Mouse (Mus musculus) C2C12 (cell line): ENCODE results near the gene Ankrd27. TPM values are rescaled to one million over a fixed set of nuclear protein-coding genes. Genes with fewer than 3 reads are reported as not detected.

Experiments
- H3K27me3 ChIP-seq: one replicate; pipeline ENCODE4 v1.6.1; 2011; ENCODE audit not compliant: control insufficient read depth, insufficient read depth, insufficient read length
- H3K36me3 ChIP-seq: one replicate; pipeline ENCODE4 v1.6.1; 2011; ENCODE audit not compliant: control insufficient read depth, insufficient read depth
- H3K4me3 ChIP-seq: one replicate; pipeline ENCODE4 v1.5.1; 2011; ENCODE audit warnings: mild to moderate bottlenecking, control low read depth; ENCODE audit not compliant: poor library complexity, insufficient read depth, severe bottlenecking
- H3K79me2 ChIP-seq: one replicate; pipeline ENCODE4 v1.6.1; 2011; ENCODE audit not compliant: control insufficient read depth, insufficient read depth
- H3K79me3 ChIP-seq: one replicate; pipeline ENCODE4 v1.6.1; 2011; ENCODE audit warnings: low read depth, control low read depth
- H3ac ChIP-seq: one replicate; pipeline ENCODE3; 2011; ENCODE audit warnings: low read depth; ENCODE audit not compliant: control insufficient read depth, insufficient read length
- CEBPB ChIP-seq: IDR thresholded peaks from one replicate; pipeline ENCODE4 v1.6.1; 2011; ENCODE audit warnings: low read depth, mild to moderate bottlenecking, control low read depth, moderate library complexity
- CTCF ChIP-seq: IDR thresholded peaks from one replicate; pipeline ENCODE4 v1.5.1; 2011; ENCODE audit not compliant: control insufficient read depth, insufficient read depth, insufficient read length
- FOSL1 ChIP-seq: IDR thresholded peaks from one replicate; pipeline ENCODE4 v1.8.0; 2011; ENCODE audit warnings: mild to moderate bottlenecking, low read length; ENCODE audit not compliant: poor library complexity, insufficient read depth, severe bottlenecking
- MAX ChIP-seq: IDR thresholded peaks from one replicate; pipeline ENCODE4 v1.6.1; 2011; ENCODE audit warnings: mild to moderate bottlenecking, control low read depth
- MYOD1 ChIP-seq: IDR thresholded peaks from one replicate; pipeline ENCODE4 v1.6.1; 2011; ENCODE audit warnings: low read depth; ENCODE audit not compliant: control insufficient read depth, insufficient read length
- MYOG ChIP-seq: IDR thresholded peaks from one replicate; pipeline ENCODE4 v1.6.1; 2011; ENCODE audit not compliant: control insufficient read depth, insufficient read length; ENCODE audit errors: extremely low read depth
- USF1 ChIP-seq: IDR thresholded peaks from one replicate; pipeline ENCODE4 v1.6.1; 2011; ENCODE audit warnings: low read depth, mild to moderate bottlenecking, control low read depth, moderate library complexity
- polyA plus RNA-seq: library from polyadenylated mRNA; unstranded; fragments of >200 nt; fragmentation: generic; extraction: Trizol; gene quantifications from one replicate; pipeline ENCODE4 v1.2.1, GENCODE M21; 2012; ENCODE audit warnings: missing spikeins

The Ankrd27 gene
- polyA plus RNA-seq, 1 experiment, result 19.5 TPM

DNA sequence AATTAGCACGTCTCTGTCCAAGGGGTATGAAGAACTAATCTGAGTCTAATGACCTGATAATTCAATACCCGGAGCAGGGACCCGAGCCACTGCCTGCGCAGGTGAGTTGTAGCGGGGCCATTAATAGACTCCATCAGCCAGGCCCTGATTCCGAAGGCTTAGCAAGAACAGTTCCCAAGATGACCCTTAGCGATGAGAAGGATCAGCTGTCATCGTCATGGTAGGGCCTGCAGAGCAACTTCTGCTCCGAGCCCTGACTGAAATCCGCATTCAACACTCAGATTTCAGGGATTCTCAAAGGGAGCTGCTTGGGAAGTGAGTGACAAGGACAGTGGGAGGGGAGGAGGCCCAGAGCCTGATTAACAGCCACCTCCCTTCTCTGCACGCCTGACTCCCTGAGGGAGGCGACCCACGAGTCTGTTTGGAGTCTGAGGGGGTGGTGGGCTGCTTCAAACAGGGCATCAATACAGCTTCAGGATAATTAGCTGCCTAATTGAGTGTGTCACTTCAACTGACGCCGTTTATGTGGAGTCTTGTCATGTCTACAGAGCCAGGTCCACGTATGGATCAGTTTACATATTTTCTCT, 77.8 kb downstream of the Ankrd27 start:
- Histone ChIP-seq H3K36me3 (no peaks in the 10 kb centered on the region), H3K27me3 (peaks cover 3% of the 10 kb centered on the region), H3K4me3 (no peak overlapping the region), H3K79me3 (no peaks in the 10 kb centered on the region), H3K79me2 (no peaks in the 10 kb centered on the region), H3ac (no peak overlapping the region)
- TF ChIP-seq MAX, result no peak
- no peak for TF ChIP-seq CEBPB
- TF ChIP-seq FOSL1, result no peak
- no peak for TF ChIP-seq MYOG
- TF ChIP-seq MYOD1, result no peak
- TF ChIP-seq CTCF, result no peak
- no peak for TF ChIP-seq USF1

DNA sequence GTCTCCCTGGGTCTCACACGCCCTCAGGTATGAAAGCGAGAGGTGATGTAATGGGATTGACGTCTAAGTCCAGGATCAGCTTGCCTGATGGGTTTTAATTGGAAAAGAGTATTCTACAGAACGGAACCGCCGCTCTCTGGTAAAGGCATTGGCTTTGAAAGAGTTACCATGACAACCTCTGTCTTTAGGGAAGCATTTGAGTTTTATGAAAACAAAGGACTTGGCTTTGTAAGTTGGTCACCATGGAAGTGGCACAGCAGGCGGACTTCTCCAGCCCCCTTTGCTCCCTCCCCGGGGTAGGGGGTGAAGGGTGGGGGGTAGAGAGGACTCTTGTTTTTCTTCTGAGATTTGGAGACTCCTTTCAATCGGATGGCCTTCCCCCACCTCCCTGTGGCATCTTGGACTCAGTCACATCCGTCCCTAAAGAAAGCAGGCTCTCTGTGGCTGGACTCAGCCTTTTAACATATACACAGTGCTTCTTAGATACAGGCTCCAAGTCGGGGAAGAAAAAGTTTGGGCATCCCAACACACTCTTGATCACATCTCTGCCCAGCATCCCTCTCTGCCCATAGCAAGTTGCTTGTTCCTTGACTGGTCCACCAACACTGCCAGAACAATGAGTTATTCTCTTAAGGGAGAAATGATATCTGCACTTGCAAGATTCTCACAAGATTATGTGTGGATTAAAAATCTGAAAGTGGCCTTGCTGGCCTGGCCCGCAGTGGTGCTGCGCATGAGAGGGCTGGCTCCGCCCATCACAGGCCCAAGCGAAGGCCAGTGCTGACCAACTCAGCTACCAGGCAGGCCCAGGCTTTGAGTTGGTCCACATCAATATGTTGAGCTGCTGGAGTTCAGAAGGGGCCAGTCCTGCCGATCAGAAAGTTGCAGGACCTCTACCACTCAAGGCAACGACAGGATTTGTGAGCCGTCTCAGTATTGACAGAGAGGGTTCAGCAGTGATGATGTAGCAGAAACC, 82.3 kb downstream of the Ankrd27 start:
- Histone ChIP-seq H3ac (no peak overlapping the region), H3K27me3 (peaks cover 3% of the 10 kb centered on the region), H3K79me3 (no peaks in the 10 kb centered on the region), H3K4me3 (no peak overlapping the region), H3K36me3 (no peaks in the 10 kb centered on the region), H3K79me2 (no peaks in the 10 kb centered on the region)
- TF ChIP-seq MAX (no peak), MYOG (no peak), USF1 (no peak), CTCF (no peak), FOSL1 (no peak), MYOD1 (no peak), CEBPB (no peak)

DNA sequence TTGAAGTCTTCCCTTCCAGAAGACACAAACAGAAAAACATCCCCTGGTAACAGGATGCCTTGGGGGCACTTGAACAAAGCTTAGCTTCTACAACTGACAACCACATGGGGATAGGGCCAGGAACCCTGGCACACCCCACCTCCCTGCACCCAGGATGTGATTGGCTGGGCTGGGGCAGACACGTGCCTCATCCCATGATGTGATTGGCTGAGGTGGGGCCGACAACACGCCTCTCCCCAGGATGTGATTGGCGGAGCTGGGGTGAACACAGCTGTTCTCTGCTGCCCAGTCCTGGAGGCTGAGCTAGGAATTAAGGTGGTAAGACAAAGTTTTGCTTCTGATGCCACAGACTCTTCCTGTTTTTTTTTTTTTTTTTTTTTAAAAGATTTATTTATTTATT, 92.9 kb downstream of the Ankrd27 start:
- Histone ChIP-seq H3K36me3 (no peaks in the 10 kb centered on the region), H3ac (no peak overlapping the region), H3K79me2 (no peaks in the 10 kb centered on the region), H3K27me3 (peaks cover 2% of the 10 kb centered on the region), H3K79me3 (no peaks in the 10 kb centered on the region), H3K4me3 (no peak overlapping the region)
- TF ChIP-seq FOSL1, result no peak
- TF ChIP-seq MYOD1, result no peak
- no peak for TF ChIP-seq USF1
- no peak for TF ChIP-seq MAX
- TF ChIP-seq CTCF, result no peak
- TF ChIP-seq MYOG, result no peak
- TF ChIP-seq CEBPB, result no peak

DNA sequence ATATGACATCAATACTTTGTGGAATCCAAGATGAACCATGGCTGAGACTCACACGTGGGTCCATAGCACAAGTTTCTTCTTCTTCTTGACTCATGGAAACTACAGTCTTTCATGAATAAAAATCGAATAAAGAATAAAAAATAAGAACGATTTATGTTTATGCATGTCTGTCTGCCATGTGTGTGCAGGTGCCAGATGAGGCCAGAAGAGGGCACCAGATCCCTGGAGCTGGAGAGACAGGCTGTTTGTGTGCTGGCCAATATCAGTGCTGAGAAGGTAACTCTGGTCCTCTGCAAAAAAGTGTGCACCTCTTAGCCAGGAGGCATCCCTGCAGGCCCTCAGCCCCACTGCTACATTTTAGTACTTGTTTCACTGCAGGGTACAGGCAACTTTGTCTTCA, 95.5 kb downstream of the Ankrd27 start:
- no peak overlapping the region for H3ac ChIP-seq
- no peak overlapping the region for H3K4me3 ChIP-seq
- no peaks in the 10 kb centered on the region for H3K79me2 ChIP-seq
- no peaks in the 10 kb centered on the region for H3K36me3 ChIP-seq
- no peaks in the 10 kb centered on the region for H3K27me3 ChIP-seq
- no peak for TF ChIP-seq CEBPB
- TF ChIP-seq USF1, result no peak
- no peak for TF ChIP-seq MAX
- TF ChIP-seq MYOG, result no peak
- no peaks in the 10 kb centered on the region for H3K79me3 ChIP-seq

DNA sequence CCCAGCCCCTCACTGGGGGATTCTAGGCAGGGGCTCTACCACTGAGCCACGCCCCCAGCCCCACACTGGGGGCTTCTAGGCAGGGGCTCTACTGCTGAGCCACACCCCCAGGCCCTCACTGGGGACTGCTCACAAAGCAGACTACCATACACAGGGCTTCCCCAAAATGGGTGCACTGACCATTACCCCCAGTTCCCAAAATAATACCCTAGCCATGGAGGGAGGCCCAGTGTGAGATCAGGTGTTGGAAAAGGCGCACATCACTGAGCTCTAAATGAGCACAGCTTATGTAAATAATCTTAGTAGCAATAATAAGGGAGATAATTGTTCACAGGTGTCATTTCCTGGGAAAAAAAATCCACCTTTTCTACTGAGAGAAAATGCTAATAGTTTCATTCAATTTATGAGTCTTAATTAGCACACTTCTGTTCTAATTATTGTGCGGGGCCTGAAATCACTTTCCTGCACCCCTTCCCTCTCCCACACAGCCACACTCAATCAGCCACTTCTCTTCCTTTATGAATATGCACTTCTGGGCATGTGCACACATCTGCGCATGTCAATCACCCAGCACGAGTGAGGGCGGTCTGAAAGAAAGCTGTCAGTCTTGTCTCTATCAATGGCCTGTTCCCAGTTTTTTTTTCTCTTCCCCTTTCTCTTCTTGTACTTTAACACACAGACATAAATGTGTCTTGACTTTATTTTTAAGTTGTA, 97.5 kb downstream of the Ankrd27 start:
- Histone ChIP-seq H3K79me2 (no peaks in the 10 kb centered on the region), H3K36me3 (no peaks in the 10 kb centered on the region), H3K4me3 (no peak overlapping the region), H3ac (no peak overlapping the region), H3K27me3 (no peaks in the 10 kb centered on the region), H3K79me3 (no peaks in the 10 kb centered on the region)
- no peak for TF ChIP-seq CTCF
- no peak for TF ChIP-seq MYOG
- no peak for TF ChIP-seq MYOD1
- no peak for TF ChIP-seq MAX
- no peak for TF ChIP-seq CEBPB
- TF ChIP-seq FOSL1, result no peak
- TF ChIP-seq USF1, result no peak
